Mouse (Mus musculus): ENCODE measurements around the gene Agpat1. TPM values are rescaled to one million over a fixed set of nuclear protein-coding genes. Genes with fewer than 3 reads are reported as not detected.

Gene Agpat1
- polyA plus RNA-seq, 1 experiment from 2014 or later, result 35.7 TPM

DNA sequence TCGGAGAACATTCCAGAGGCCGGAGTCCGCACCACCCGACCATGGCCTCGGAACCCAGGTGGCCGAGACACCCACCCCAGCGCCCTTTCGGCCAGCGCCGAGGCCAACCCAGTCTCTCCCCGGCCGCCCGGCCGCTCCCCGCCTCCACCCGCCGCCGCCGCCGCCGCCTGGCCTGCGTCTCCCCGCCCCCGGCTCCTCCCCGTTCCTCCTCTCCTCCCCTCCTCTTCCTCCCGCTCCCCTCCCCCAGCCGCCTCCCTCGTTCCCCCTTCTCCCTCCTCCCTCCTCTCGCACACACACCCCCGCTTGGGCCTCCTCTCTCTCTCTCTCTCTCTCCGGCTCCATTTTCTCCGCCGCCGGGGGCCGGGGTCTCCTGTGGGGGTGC is 12.1 kb upstream of the Agpat1 start:
- peak overlapping the region; percentile 84 for H3K9ac ChIP-seq (replicated peaks; ENCODE audit: low read depth)
- no peaks in the 10 kb centered on the region for H3K9me3 ChIP-seq (ENCODE audit: low read length)
- DNase-seq (ENCODE audit: low spot score) (peak; percentile 98), ATAC-seq (peak; percentile 55)
- peaks cover 11% of the 10 kb centered on the region; the same call in 1 of the 2 replicates for H3K36me3 ChIP-seq (ENCODE audit: insufficient read depth, low read length)
- H3K27ac ChIP-seq (ENCODE audit: low read length), result peak overlapping the region; percentile 97
- TF ChIP-seq CTCF (IDR thresholded peaks at IDR 0.05), result no peak
- no peak for TF ChIP-seq EP300 (IDR thresholded peaks at IDR 0.05)
- WGBS, result 0% methylated on average over 17 of the region's 35 CpGs
- peaks cover 30% of the 10 kb centered on the region; the same call in 1 of the 2 replicates for H3K4me1 ChIP-seq (ENCODE audit: insufficient read depth, low read depth, low read length)
- peak overlapping the region; percentile 96 for H3K4me2 ChIP-seq (replicated peaks; ENCODE audit: low read depth, low read length)
- peak overlapping the region; percentile 86 for H3K4me3 ChIP-seq (ENCODE audit: low read depth, low read length)
- H3K27me3 ChIP-seq (replicated peaks; ENCODE audit: insufficient read depth, low read length), result no peaks in the 10 kb centered on the region

DNA sequence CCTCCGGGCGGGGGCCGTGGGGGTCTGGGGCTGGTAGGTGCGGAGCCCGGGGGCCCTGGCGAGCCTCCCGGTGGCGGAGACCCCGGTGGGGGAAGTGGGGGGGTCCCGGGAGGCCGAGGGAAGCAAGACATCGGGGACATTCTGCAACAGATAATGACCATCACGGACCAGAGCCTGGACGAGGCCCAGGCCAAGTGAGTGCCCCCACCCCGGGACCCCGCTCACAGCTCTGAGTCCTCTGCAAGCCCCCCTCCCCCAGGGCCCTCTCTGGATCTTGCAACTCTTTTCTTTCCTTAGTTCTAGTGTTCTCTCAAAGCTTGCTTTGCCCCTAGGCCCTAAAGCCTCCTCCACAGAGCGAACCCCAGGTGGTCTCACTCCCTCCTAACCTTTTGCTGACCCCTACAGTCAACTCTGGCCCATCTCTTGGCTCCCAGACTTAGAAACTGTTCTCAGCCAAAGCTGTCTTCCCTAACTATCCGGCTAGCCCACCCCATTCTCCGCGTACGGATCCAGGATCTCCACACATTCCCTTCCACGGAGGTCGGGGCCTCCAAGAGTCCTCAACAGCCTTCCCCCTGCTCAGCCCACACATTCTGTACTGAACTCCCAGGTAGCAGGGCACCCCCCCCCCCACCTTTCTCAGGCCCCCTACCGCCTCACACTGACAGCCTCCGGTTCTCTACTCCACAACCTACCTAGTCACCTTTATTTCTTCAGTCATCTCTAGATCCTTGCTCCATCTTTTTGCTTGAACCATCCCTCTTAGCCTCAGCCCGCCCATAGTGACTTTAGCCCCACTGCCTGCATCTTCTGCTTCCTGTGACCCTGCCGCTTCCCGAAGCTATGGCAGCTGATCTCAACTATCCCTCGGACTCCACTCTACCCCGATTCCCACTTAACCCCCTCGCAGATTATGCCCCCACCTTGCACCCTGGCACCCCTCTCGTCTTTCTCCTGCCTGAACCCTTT is 11.2 kb upstream of the Agpat1 start:
- whole genome bisulfite sequencing, result under 1% methylated on average over 26 of the region's 32 CpGs
- Histone ChIP-seq H3K9ac (replicated peaks; ENCODE audit: low read depth) (peak overlapping the region; percentile 84), H3K27me3 (replicated peaks; ENCODE audit: insufficient read depth, low read length) (no peaks in the 10 kb centered on the region), H3K4me1 (ENCODE audit: insufficient read depth, low read depth, low read length) (peaks cover 32% of the 10 kb centered on the region; the same call in 1 of the 2 replicates), H3K4me3 (ENCODE audit: low read depth, low read length) (peak overlapping the region; percentile 86), H3K36me3 (ENCODE audit: insufficient read depth, low read length) (peaks cover 11% of the 10 kb centered on the region; the same call in 1 of the 2 replicates), H3K27ac (ENCODE audit: low read length) (peak overlapping the region; percentile 97), H3K4me2 (replicated peaks; ENCODE audit: low read depth, low read length) (peak overlapping the region; percentile 96), H3K9me3 (ENCODE audit: low read length) (no peaks in the 10 kb centered on the region)
- DNase-seq (ENCODE audit: low spot score) (peak; percentile 69), ATAC-seq (no peak)
- TF ChIP-seq CTCF (IDR thresholded peaks at IDR 0.05), result no peak
- no peak for TF ChIP-seq EP300 (IDR thresholded peaks at IDR 0.05)

DNA sequence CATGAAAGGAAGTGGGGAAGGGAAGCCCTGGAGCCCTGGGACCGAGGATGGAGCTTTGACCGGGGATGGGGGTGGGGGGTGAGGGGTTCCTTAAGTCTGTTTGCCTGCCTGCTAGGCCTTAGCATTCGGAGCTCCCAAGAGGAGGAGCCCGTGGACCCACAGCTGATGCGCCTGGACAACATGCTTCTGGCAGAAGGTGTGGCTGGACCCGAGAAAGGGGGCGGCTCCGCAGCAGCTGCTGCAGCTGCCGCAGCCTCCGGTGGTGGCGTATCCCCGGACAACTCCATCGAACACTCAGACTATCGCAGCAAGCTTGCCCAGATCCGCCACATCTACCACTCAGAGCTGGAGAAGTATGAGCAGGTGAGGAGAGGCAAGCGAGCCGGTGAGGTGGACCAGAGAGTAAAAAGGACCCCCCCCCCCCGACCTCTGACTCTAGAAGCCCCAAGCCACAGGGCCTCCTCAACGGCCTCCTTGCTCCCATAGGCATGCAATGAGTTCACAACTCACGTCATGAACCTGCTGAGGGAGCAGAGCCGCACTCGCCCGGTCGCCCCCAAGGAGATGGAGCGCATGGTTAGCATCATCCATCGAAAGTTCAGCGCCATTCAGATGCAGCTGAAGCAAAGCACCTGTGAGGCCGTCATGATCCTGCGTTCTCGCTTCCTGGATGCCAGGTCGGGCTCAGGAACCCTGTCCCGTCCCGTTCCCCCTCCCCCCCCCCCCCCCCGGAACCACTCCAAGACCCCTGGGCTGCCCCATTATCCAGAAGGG is 10.1 kb upstream of the Agpat1 start:
- TF ChIP-seq EP300 (IDR thresholded peaks at IDR 0.05) (no peak), CTCF (IDR thresholded peaks at IDR 0.05) (peak; percentile 28)
- no peak for ATAC-seq
- Histone ChIP-seq H3K9me3 (ENCODE audit: low read length) (no peaks in the 10 kb centered on the region), H3K27me3 (replicated peaks; ENCODE audit: insufficient read depth, low read length) (no peaks in the 10 kb centered on the region), H3K9ac (replicated peaks; ENCODE audit: low read depth) (peak overlapping the region; percentile 84), H3K36me3 (ENCODE audit: insufficient read depth, low read length) (peaks cover 11% of the 10 kb centered on the region; the same call in 1 of the 2 replicates), H3K4me2 (replicated peaks; ENCODE audit: low read depth, low read length) (peak overlapping the region; percentile 96), H3K4me1 (ENCODE audit: insufficient read depth, low read depth, low read length) (peaks cover 22% of the 10 kb centered on the region; the same call in 1 of the 2 replicates), H3K27ac (ENCODE audit: low read length) (peak overlapping the region; percentile 97), H3K4me3 (ENCODE audit: low read depth, low read length) (peak overlapping the region; percentile 86)
- 46% methylated on average over 34 of the region's 34 CpGs for WGBS
- peak; percentile 61 for DNase-seq (ENCODE audit: low spot score)

- no peak overlapping the region for H3K4me3 ChIP-seq (ENCODE audit: low read depth, low read length)
- H3K4me1 ChIP-seq (ENCODE audit: insufficient read depth, low read depth, low read length), result peaks cover 7% of the 10 kb centered on the region; the same call in 1 of the 2 replicates
- H3K27ac ChIP-seq (ENCODE audit: low read length), result peak overlapping the region; percentile 88
- TF ChIP-seq EP300 (IDR thresholded peaks at IDR 0.05), result peak; percentile 63; the same call in 1 of the 2 replicates
- no peak for TF ChIP-seq CTCF (IDR thresholded peaks at IDR 0.05)
- H3K27me3 ChIP-seq (replicated peaks; ENCODE audit: insufficient read depth, low read length), result no peaks in the 10 kb centered on the region
- no peak overlapping the region for H3K9ac ChIP-seq (replicated peaks; ENCODE audit: low read depth)
- peak overlapping the region; percentile 32; the same call in 1 of the 2 replicates for H3K4me2 ChIP-seq (replicated peaks; ENCODE audit: low read depth, low read length)
- no peaks in the 10 kb centered on the region for H3K9me3 ChIP-seq (ENCODE audit: low read length)
- 33% methylated on average over 8 of the region's 8 CpGs for WGBS
- peak; percentile 45 for ATAC-seq
- peaks cover 11% of the 10 kb centered on the region; the same call in 1 of the 2 replicates for H3K36me3 ChIP-seq (ENCODE audit: insufficient read depth, low read length)
- peak; percentile 78 for DNase-seq (ENCODE audit: low spot score)
Measured at GRCm38 (mm10) chr17:34596098-34596497, 8.0 kb upstream of the Agpat1 start.

GRCm38 (mm10) chr17:34597566-34598095 is 6.4 kb upstream of the Agpat1 start, which contains the start of gene Ager:
TSS of gene Ager (plus strand) at chr17:34597862.
- H3K4me1 ChIP-seq (ENCODE audit: insufficient read depth, low read depth, low read length), result peaks cover 12% of the 10 kb centered on the region; the same call in 1 of the 2 replicates
- H3K27ac ChIP-seq (ENCODE audit: low read length), result peak within 1 kb of the TSS; percentile 88
- H3K4me3 ChIP-seq (ENCODE audit: low read depth, low read length), result peak within 1 kb of the TSS; percentile 40
- no peaks in the 10 kb centered on the region for H3K9me3 ChIP-seq (ENCODE audit: low read length)
- peaks cover 11% of the 10 kb centered on the region; the same call in 1 of the 2 replicates for H3K36me3 ChIP-seq (ENCODE audit: insufficient read depth, low read length)
- DNase-seq (ENCODE audit: low spot score) (peak; percentile 92), ATAC-seq (peak; percentile 84)
- no peak for TF ChIP-seq CTCF (IDR thresholded peaks at IDR 0.05)
- peak; percentile 95 for TF ChIP-seq EP300 (IDR thresholded peaks at IDR 0.05)
- peak within 1 kb of the TSS; percentile 54 for H3K4me2 ChIP-seq (replicated peaks; ENCODE audit: low read depth, low read length)
- no peaks in the 10 kb centered on the region for H3K27me3 ChIP-seq (replicated peaks; ENCODE audit: insufficient read depth, low read length)
- peak within 1 kb of the TSS; percentile 56 for H3K9ac ChIP-seq (replicated peaks; ENCODE audit: low read depth)
- WGBS, result 10% methylated on average over 5 of the region's 6 CpGs
